Mouse (Mus musculus): Measurements from ENCODE around the gene Olfr1148. TPM values are rescaled to one million over a fixed set of nuclear protein-coding genes. Genes with fewer than 3 reads are reported as not detected.

The Olfr1148 gene
- not detected in 2 replicates for polyA plus RNA-seq (2012; rRNA removed)

DNA sequence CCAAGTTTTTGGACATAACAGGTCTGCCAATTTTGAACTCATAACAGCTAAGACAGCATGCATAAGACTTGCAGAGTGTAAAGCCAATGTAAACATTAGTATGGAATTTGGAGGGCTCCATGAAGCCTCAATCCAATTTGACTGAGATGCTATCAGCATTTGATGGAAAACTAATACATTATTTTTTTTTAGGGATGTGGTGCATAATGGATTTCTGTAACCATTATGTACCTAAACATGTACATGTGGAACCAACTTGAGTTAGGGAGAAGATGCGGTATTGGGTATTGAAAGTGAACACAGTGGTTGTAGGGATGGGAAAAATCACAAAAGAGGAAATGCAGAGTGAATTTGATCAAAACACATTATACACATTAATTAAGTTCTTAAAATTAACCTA lies at the start of gene Olfr1148:
Olfr1148 (plus strand) TSS at position 301 of the 400 bp plus-strand sequence.
- no peak within 1 kb of the TSS for H3K27ac ChIP-seq (ENCODE audit: insufficient read depth, low read depth, low read length)
- H3K4me1 ChIP-seq (ENCODE audit: control insufficient read depth, insufficient read depth, insufficient read length, low read length): no peaks in the 10 kb centered on the region
- H3K4me3 ChIP-seq (ENCODE audit: low read depth, low read length): no peak within 1 kb of the TSS
- H3K27me3 ChIP-seq (ENCODE audit: control insufficient read depth, insufficient read depth, low read length): no peaks in the 10 kb centered on the region
- TF ChIP-seq POLR2A (IDR thresholded peaks at IDR 0.05; ENCODE audit: low read depth, low read length) (no peak), CTCF (IDR thresholded peaks at IDR 0.05; ENCODE audit: extremely low read depth, insufficient read length, insufficient replicate concordance, low read depth, low read length) (no peak)
- 85% methylated on average over 1 of the region's 1 CpGs for WGBS
- no peaks in the 10 kb centered on the region for H3K36me3 ChIP-seq (ENCODE audit: control insufficient read depth, insufficient read depth, low read length)

DNA sequence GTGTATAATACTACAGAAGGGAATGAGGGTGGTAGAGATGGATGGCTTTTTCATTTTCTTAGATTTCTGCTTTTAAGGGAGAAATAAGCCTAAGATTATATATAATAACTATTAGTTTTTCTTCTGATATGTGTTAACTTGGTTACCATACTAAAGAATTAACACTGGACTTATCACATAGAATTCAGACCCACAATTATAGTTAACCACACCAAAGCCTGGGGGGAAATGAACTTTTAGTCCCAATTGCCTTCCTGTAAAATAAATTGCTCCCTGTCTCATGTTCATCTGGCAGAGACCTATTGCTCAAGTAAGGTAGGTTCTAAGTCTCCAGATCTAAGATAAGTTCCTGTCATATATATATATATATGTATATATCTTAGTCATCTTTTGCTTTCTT lies 30.0 kb upstream of the Olfr1148 start, which contains the start of gene Olfr1143:
Olfr1143 (plus strand) TSS at position 301 of the 400 bp plus-strand sequence.
- no peak within 1 kb of the TSS for H3K27ac ChIP-seq (ENCODE audit: insufficient read depth, low read depth, low read length)
- H3K4me1 ChIP-seq (ENCODE audit: control insufficient read depth, insufficient read depth, insufficient read length, low read length): no peaks in the 10 kb centered on the region
- H3K4me3 ChIP-seq (ENCODE audit: low read depth, low read length): no peak within 1 kb of the TSS
- no peaks in the 10 kb centered on the region for H3K27me3 ChIP-seq (ENCODE audit: control insufficient read depth, insufficient read depth, low read length)
- H3K36me3 ChIP-seq (ENCODE audit: control insufficient read depth, insufficient read depth, low read length): no peaks in the 10 kb centered on the region
- TF ChIP-seq CTCF (IDR thresholded peaks at IDR 0.05; ENCODE audit: extremely low read depth, insufficient read length, insufficient replicate concordance, low read depth, low read length) (no peak), POLR2A (IDR thresholded peaks at IDR 0.05; ENCODE audit: low read depth, low read length) (no peak)

DNA sequence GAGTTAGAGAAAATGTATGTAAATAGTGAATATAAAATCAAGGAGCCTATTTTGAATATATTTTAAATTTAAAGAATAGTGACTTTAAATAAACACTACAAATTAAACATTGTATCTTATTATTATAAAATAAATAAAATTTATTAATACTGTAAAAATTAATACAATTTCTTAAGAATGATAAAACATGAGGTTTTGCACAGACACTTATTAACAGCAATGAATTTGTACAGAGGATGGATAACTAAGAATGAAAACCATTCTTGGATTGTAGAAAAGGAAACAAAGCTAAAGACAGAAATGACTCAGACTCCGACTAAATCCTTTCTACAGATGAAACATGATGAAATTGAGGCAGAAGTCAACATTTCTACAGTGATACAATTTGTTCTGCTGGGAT lies 20.8 kb upstream of the Olfr1148 start, which contains the start of gene Olfr1145:
Olfr1145 (plus strand) TSS at position 301 of the 400 bp plus-strand sequence.
- no peaks in the 10 kb centered on the region for H3K4me1 ChIP-seq (ENCODE audit: control insufficient read depth, insufficient read depth, insufficient read length, low read length)
- H3K27me3 ChIP-seq (ENCODE audit: control insufficient read depth, insufficient read depth, low read length): no peaks in the 10 kb centered on the region
- TF ChIP-seq POLR2A (IDR thresholded peaks at IDR 0.05; ENCODE audit: low read depth, low read length) (no peak), CTCF (IDR thresholded peaks at IDR 0.05; ENCODE audit: extremely low read depth, insufficient read length, insufficient replicate concordance, low read depth, low read length) (no peak)
- no peak within 1 kb of the TSS for H3K4me3 ChIP-seq (ENCODE audit: low read depth, low read length)
- 62% methylated on average over 1 of the region's 1 CpGs for WGBS
- H3K36me3 ChIP-seq (ENCODE audit: control insufficient read depth, insufficient read depth, low read length): no peaks in the 10 kb centered on the region
- no peak within 1 kb of the TSS for H3K27ac ChIP-seq (ENCODE audit: insufficient read depth, low read depth, low read length)

DNA sequence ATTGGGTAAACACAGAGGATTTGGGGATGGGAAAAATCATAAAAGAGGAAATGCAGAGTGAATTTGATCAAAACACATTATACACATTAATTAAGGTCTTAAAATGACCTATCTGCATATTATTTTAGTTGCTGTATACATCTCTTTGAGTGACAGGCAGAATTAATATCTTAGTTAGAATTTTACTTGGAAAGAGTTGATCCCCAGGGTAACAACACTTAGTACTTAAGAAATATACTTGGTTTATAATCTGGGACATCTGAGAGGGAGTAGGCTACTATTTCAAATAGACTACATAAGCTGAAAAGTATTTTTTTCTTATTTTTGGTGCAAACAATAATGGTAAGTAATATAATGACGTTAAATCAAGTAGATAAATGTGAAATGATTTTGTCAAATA lies 13.4 kb downstream of the Olfr1148 start, which contains the start of gene Olfr1150-ps1:
Olfr1150-ps1 (plus strand) TSS at position 301 of the 400 bp plus-strand sequence.
- Histone ChIP-seq H3K4me1 (ENCODE audit: control insufficient read depth, insufficient read depth, insufficient read length, low read length) (no peaks in the 10 kb centered on the region), H3K27me3 (ENCODE audit: control insufficient read depth, insufficient read depth, low read length) (no peaks in the 10 kb centered on the region), H3K27ac (ENCODE audit: insufficient read depth, low read depth, low read length) (no peak within 1 kb of the TSS), H3K36me3 (ENCODE audit: control insufficient read depth, insufficient read depth, low read length) (no peaks in the 10 kb centered on the region), H3K4me3 (ENCODE audit: low read depth, low read length) (no peak within 1 kb of the TSS)
- no peak for TF ChIP-seq CTCF (IDR thresholded peaks at IDR 0.05; ENCODE audit: extremely low read depth, insufficient read length, insufficient replicate concordance, low read depth, low read length)
- no peak for TF ChIP-seq POLR2A (IDR thresholded peaks at IDR 0.05; ENCODE audit: low read depth, low read length)
- 70% methylated on average over 1 of the region's 1 CpGs for WGBS

- 90% methylated on average over 1 of the region's 1 CpGs for WGBS
- Histone ChIP-seq H3K36me3 (ENCODE audit: control insufficient read depth, insufficient read depth, low read length) (no peaks in the 10 kb centered on the region), H3K4me1 (ENCODE audit: control insufficient read depth, insufficient read depth, insufficient read length, low read length) (no peaks in the 10 kb centered on the region), H3K27ac (ENCODE audit: insufficient read depth, low read depth, low read length) (no peak within 1 kb of the TSS), H3K27me3 (ENCODE audit: control insufficient read depth, insufficient read depth, low read length) (no peaks in the 10 kb centered on the region), H3K4me3 (ENCODE audit: low read depth, low read length) (no peak within 1 kb of the TSS)
- TF ChIP-seq CTCF (IDR thresholded peaks at IDR 0.05; ENCODE audit: extremely low read depth, insufficient read length, insufficient replicate concordance, low read depth, low read length): no peak
- TF ChIP-seq POLR2A (IDR thresholded peaks at IDR 0.05; ENCODE audit: low read depth, low read length): no peak
Measured at GRCm38 (mm10) chr2:87855562-87855961, 25.2 kb downstream of the Olfr1148 start, which contains the start of gene Olfr1151. Gene Olfr1151 (plus strand): TSS chr2:87855862.

GRCm38 (mm10) chr2:87866192-87866591 lies 35.9 kb downstream of the Olfr1148 start, which contains the start of gene Olfr1152:
Gene Olfr1152 (plus strand): TSS chr2:87866492.
- no peaks in the 10 kb centered on the region for H3K36me3 ChIP-seq (ENCODE audit: control insufficient read depth, insufficient read depth, low read length)
- TF ChIP-seq POLR2A (IDR thresholded peaks at IDR 0.05; ENCODE audit: low read depth, low read length) (no peak), CTCF (IDR thresholded peaks at IDR 0.05; ENCODE audit: extremely low read depth, insufficient read length, insufficient replicate concordance, low read depth, low read length) (no peak)
- no peak within 1 kb of the TSS for H3K27ac ChIP-seq (ENCODE audit: insufficient read depth, low read depth, low read length)
- H3K4me3 ChIP-seq (ENCODE audit: low read depth, low read length): no peak within 1 kb of the TSS
- H3K4me1 ChIP-seq (ENCODE audit: control insufficient read depth, insufficient read depth, insufficient read length, low read length): no peaks in the 10 kb centered on the region
- no peaks in the 10 kb centered on the region for H3K27me3 ChIP-seq (ENCODE audit: control insufficient read depth, insufficient read depth, low read length)

Other genes with a start within 250 kb of the Olfr1148 start
- not detected in 2 replicates for gene Olfr1130, start 224.3 kb upstream of the Olfr1148 start, polyA plus RNA-seq (2012; rRNA removed)
- not detected in 2 replicates for gene Olfr1131, start 203.4 kb upstream of the Olfr1148 start, polyA plus RNA-seq (2012; rRNA removed)
- gene Olfr1132, start 193.0 kb upstream of the Olfr1148 start, polyA plus RNA-seq (2012; rRNA removed): not detected in 2 replicates
- not detected in 2 replicates for gene Olfr1133, start 183.2 kb upstream of the Olfr1148 start, polyA plus RNA-seq (2012; rRNA removed)
- gene Olfr1134, start 172.1 kb upstream of the Olfr1148 start, polyA plus RNA-seq (2012; rRNA removed): not detected in 2 replicates
- gene Olfr1135, start 156.9 kb upstream of the Olfr1148 start, polyA plus RNA-seq (2012; rRNA removed): not detected in 2 replicates
- gene Olfr1136, start 136.6 kb upstream of the Olfr1148 start, polyA plus RNA-seq (2012; rRNA removed): not detected in 2 replicates
- not detected in 2 replicates for gene Olfr1137, start 117.4 kb upstream of the Olfr1148 start, polyA plus RNA-seq (2012; rRNA removed)
- gene Olfr1138, start 90.6 kb upstream of the Olfr1148 start, polyA plus RNA-seq (2012; rRNA removed): not detected in 2 replicates
- gene Olfr1140, start 86.8 kb upstream of the Olfr1148 start, polyA plus RNA-seq (2012; rRNA removed): not detected in 2 replicates
- not detected in 2 replicates for gene Olfr1141, start 76.5 kb upstream of the Olfr1148 start, polyA plus RNA-seq (2012; rRNA removed)
- not detected in 2 replicates for gene Olfr152, start 51.0 kb upstream of the Olfr1148 start, polyA plus RNA-seq (2012; rRNA removed)
- not detected in 2 replicates for gene Olfr1143, start 29.9 kb upstream of the Olfr1148 start, polyA plus RNA-seq (2012; rRNA removed)
- not detected in 2 replicates for gene Olfr1145, start 20.7 kb upstream of the Olfr1148 start, polyA plus RNA-seq (2012; rRNA removed)
- not detected in 2 replicates for gene Olfr1150-ps1, start 13.5 kb downstream of the Olfr1148 start, polyA plus RNA-seq (2012; rRNA removed)
- gene Olfr1151, start 25.3 kb downstream of the Olfr1148 start, polyA plus RNA-seq (2012; rRNA removed): not detected in 2 replicates
- gene Olfr1152, start 36.0 kb downstream of the Olfr1148 start, polyA plus RNA-seq (2012; rRNA removed): not detected in 2 replicates
- gene Olfr1153, start 64.4 kb downstream of the Olfr1148 start, polyA plus RNA-seq (2012; rRNA removed): not detected in 2 replicates
- gene Olfr1154, start 74.6 kb downstream of the Olfr1148 start, polyA plus RNA-seq (2012; rRNA removed): not detected in 2 replicates
- not detected in 2 replicates for gene Olfr1155, start 114.6 kb downstream of the Olfr1148 start, polyA plus RNA-seq (2012; rRNA removed)
- gene Olfr1156, start 122.6 kb downstream of the Olfr1148 start, polyA plus RNA-seq (2012; rRNA removed): not detected in 2 replicates
- gene Olfr1157, start 137.8 kb downstream of the Olfr1148 start, polyA plus RNA-seq (2012; rRNA removed): not detected in 2 replicates
- gene Olfr74, start 144.1 kb downstream of the Olfr1148 start, polyA plus RNA-seq (2012; rRNA removed): not detected in 2 replicates
- not detected in 2 replicates for gene Olfr1158, start 159.6 kb downstream of the Olfr1148 start, polyA plus RNA-seq (2012; rRNA removed)
- gene Olfr1160, start 177.7 kb downstream of the Olfr1148 start, polyA plus RNA-seq (2012; rRNA removed): not detected in 2 replicates
- gene Olfr1161, start 192.2 kb downstream of the Olfr1148 start, polyA plus RNA-seq (2012; rRNA removed): not detected in 2 replicates
- gene Olfr73, start 207.2 kb downstream of the Olfr1148 start, polyA plus RNA-seq (2012; rRNA removed): not detected in 2 replicates
- gene Olfr1162, start 220.6 kb downstream of the Olfr1148 start, polyA plus RNA-seq (2012; rRNA removed): not detected in 2 replicates
- not detected in 2 replicates for gene Olfr1163, start 241.3 kb downstream of the Olfr1148 start, polyA plus RNA-seq (2012; rRNA removed)